ENCODE assay signal across 9 mouse cellular contexts in genomic region chr19:12433033-12433432, GRCm38 (mm10). TPM values are rescaled to one million over a fixed set of nuclear protein-coding genes. Genes with fewer than 3 reads are reported as not detected.
DNase-seq lines count a peak whose midpoint lies in the region; ATAC-seq and TF ChIP-seq lines count a peak whose summit lies in the region.
"Had no signal": no experiment of that assay in that cellular context is flagged by ENCODE, and none has a peak within 500 bp of the region (broad histone marks: within the 10 kb centered on the region; RNA-seq: fewer than 3 reads in every experiment).

No protein-coding gene starts in this region.

- no peaks in the 10 kb centered on the region for H3K9me3 ChIP-seq in forebrain, embryonic 12.5 days
- H3K9me3 ChIP-seq in hindbrain, postnatal 0 days (ENCODE audit: low read length), result no peaks in the 10 kb centered on the region
- no peaks in the 10 kb centered on the region for H3K9me3 ChIP-seq in neural tube, embryonic 14.5 days (ENCODE audit: control insufficient read depth, low read length)

- peak; percentile 31 for DNase-seq in urinary bladder, postnatal 14 days (ENCODE audit: low spot score)
- DNase-seq in urinary bladder, postnatal 10 days (ENCODE audit: low spot score), result no peak
- DNase-seq in adrenal gland, postnatal 36 days, result peak; percentile 17 to 44
- DNase-seq in hindbrain, postnatal 0 days (ENCODE audit: low spot score), result peak; percentile 62
- DNase-seq in lung, adult 2 months, result no peak

- no peak overlapping the region for H3K9ac ChIP-seq in forebrain, embryonic 12.5 days
- no peak overlapping the region for H3K9ac ChIP-seq in hindbrain, postnatal 0 days (replicated peaks; ENCODE audit: low read length)
- no peak overlapping the region for H3K9ac ChIP-seq in neural tube, embryonic 14.5 days (replicated peaks; ENCODE audit: low read depth, low read length)

- H3K4me1 ChIP-seq in forebrain, embryonic 12.5 days, result no peaks in the 10 kb centered on the region
- H3K4me1 ChIP-seq in hindbrain, postnatal 0 days (ENCODE audit: insufficient read depth, low read length), result no peaks in the 10 kb centered on the region
- no peaks in the 10 kb centered on the region for H3K4me1 ChIP-seq in lung, adult 2 months (ENCODE audit: control insufficient read depth, insufficient read depth, low read length)
- no peaks in the 10 kb centered on the region for H3K4me1 ChIP-seq in neural tube, embryonic 14.5 days (ENCODE audit: control insufficient read depth, insufficient read depth, low read length)

- H3K36me3 ChIP-seq in forebrain, embryonic 12.5 days (replicated peaks), result no peaks in the 10 kb centered on the region
- H3K36me3 ChIP-seq in hindbrain, postnatal 0 days (ENCODE audit: insufficient read depth, low read length), result no peaks in the 10 kb centered on the region
- no peaks in the 10 kb centered on the region for H3K36me3 ChIP-seq in neural tube, embryonic 14.5 days (ENCODE audit: control insufficient read depth, insufficient read depth, low read length)

- H3K27me3 ChIP-seq in forebrain, embryonic 12.5 days, result no peaks in the 10 kb centered on the region
- H3K27me3 ChIP-seq in hindbrain, postnatal 0 days (ENCODE audit: insufficient read depth, low read length), result no peaks in the 10 kb centered on the region
- H3K27me3 ChIP-seq in neural tube, embryonic 14.5 days (ENCODE audit: control insufficient read depth, insufficient read depth, low read length), result no peaks in the 10 kb centered on the region

- no peak overlapping the region for H3K4me2 ChIP-seq in forebrain, embryonic 12.5 days
- H3K4me2 ChIP-seq in hindbrain, postnatal 0 days (ENCODE audit: low read depth, low read length), result no peak overlapping the region
- no peak overlapping the region for H3K4me2 ChIP-seq in neural tube, embryonic 14.5 days (ENCODE audit: low read depth, low read length)

- peak; percentile 71; the same call in 1 of the 2 replicates for ATAC-seq in forebrain, embryonic 12.5 days (ENCODE audit: low FRiP score)
- peak; percentile 76 for ATAC-seq in hindbrain, postnatal 0 days
- ATAC-seq in neural tube, embryonic 14.5 days (ENCODE audit: low read depth), result peak; percentile 69; the same call in 1 of the 2 replicates
- no peak for ATAC-seq in erythroid progenitor cell, adult 5-6 weeks (replicated peaks; ENCODE audit: low FRiP score, poor library complexity, severe bottlenecking)

- 5% methylated on average over 2 of the region's 2 CpGs for WGBS in forebrain, embryonic 12.5 days
- WGBS in hindbrain, postnatal 0 days, result 6% methylated on average over 2 of the region's 2 CpGs
- 5% methylated on average over 2 of the region's 2 CpGs for WGBS in lung, adult 2 months
- WGBS in neural tube, embryonic 14.5 days, result 4% methylated on average over 2 of the region's 2 CpGs

- no peak overlapping the region for H3K27ac ChIP-seq in forebrain, embryonic 12.5 days
- no peak overlapping the region for H3K27ac ChIP-seq in hindbrain, postnatal 0 days
- H3K27ac ChIP-seq in neural tube, embryonic 14.5 days (ENCODE audit: low read depth, low read length), result no peak overlapping the region

- no peak overlapping the region for H3K4me3 ChIP-seq in forebrain, embryonic 12.5 days (replicated peaks)
- no peak overlapping the region for H3K4me3 ChIP-seq in hindbrain, postnatal 0 days (ENCODE audit: low read length)
- no peak overlapping the region for H3K4me3 ChIP-seq in lung, adult 2 months (replicated peaks; ENCODE audit: extremely low read depth, low read depth, low read length)
- no peak overlapping the region for H3K4me3 ChIP-seq in neural tube, embryonic 14.5 days (ENCODE audit: low read depth, low read length)

- TF ChIP-seq CTCF in hindbrain, postnatal 0 days (IDR thresholded peaks at IDR 0.05; ENCODE audit: low read depth), result peak; percentile 70
- TF ChIP-seq CTCF in lung, adult 2 months (IDR thresholded peaks at IDR 0.05; ENCODE audit: insufficient read depth, low read length), result peak; percentile 41

- TF ChIP-seq POLR2A in lung, adult 2 months (IDR thresholded peaks at IDR 0.05; ENCODE audit: borderline replicate concordance, extremely low read depth, low read depth, low read length), result no peak

RNA-seq across cellular contexts. Expression of gene Pfpl, which starts 5.3 kb away (rescaled TPM):
- not detected for total RNA-seq in adrenal gland, postnatal 36 days (2021)
- polyA plus RNA-seq in forebrain, embryonic 12.5 days (2016; fragmentation: Nextera tagmentation; extraction: Ambion mirVana), result not detected in 2 replicates
- not detected in 2 replicates for total RNA-seq in hindbrain, postnatal 0 days (2014; rRNA removed)
- polyA plus RNA-seq in hindbrain, postnatal 0 days (2015; fragmentation: Nextera tagmentation; extraction: Ambion mirVana), result not detected in 2 replicates
- not detected in 2 replicates for polyA plus RNA-seq in lung, adult 2 months (2012; rRNA removed)
- polyA plus RNA-seq in neural tube, embryonic 14.5 days (2014; fragmentation: Nextera tagmentation; extraction: Ambion mirVana), result not detected in 2 replicates
- total RNA-seq in erythroid progenitor cell, adult 5-6 weeks (2015; ENCODE audit: low replicate concordance), result not detected in 2 replicates
- not detected in 2 replicates for total RNA-seq in erythroid progenitor cell, adult 5-6 weeks (2017; ENCODE audit: low replicate concordance)
- polyA plus RNA-seq: gonadal fat pad, adult 2 months had no signal

RNA-seq across cellular contexts. Expression of gene Olfr1441, which starts 15.8 kb away (rescaled TPM):
- not detected for total RNA-seq in adrenal gland, postnatal 36 days (2021)
- polyA plus RNA-seq in forebrain, embryonic 12.5 days (2016; fragmentation: Nextera tagmentation; extraction: Ambion mirVana), result not detected in 2 replicates
- not detected in 2 replicates for total RNA-seq in hindbrain, postnatal 0 days (2014; rRNA removed)
- polyA plus RNA-seq in hindbrain, postnatal 0 days (2015; fragmentation: Nextera tagmentation; extraction: Ambion mirVana), result not detected in 2 replicates
- polyA plus RNA-seq in lung, adult 2 months (2012; rRNA removed), result not detected in 2 replicates
- not detected in 2 replicates for polyA plus RNA-seq in neural tube, embryonic 14.5 days (2014; fragmentation: Nextera tagmentation; extraction: Ambion mirVana)
- total RNA-seq in erythroid progenitor cell, adult 5-6 weeks (2015; ENCODE audit: low replicate concordance), result not detected in 2 replicates
- total RNA-seq in erythroid progenitor cell, adult 5-6 weeks (2017; ENCODE audit: low replicate concordance), result not detected in 2 replicates
- polyA plus RNA-seq: gonadal fat pad, adult 2 months had no signal

RNA-seq across cellular contexts. Expression of gene Mpeg1, which starts 27.5 kb away (rescaled TPM):
- total RNA-seq in adrenal gland, postnatal 36 days (2021), result 10 to 100 TPM; 23.7 to 25.0 TPM
- 0.37 and 0.55 TPM in 2 replicates for polyA plus RNA-seq in forebrain, embryonic 12.5 days (2016; fragmentation: Nextera tagmentation; extraction: Ambion mirVana)
- total RNA-seq in hindbrain, postnatal 0 days (2014; rRNA removed), result 2.5 and 3.1 TPM in 2 replicates
- polyA plus RNA-seq in hindbrain, postnatal 0 days (2015; fragmentation: Nextera tagmentation; extraction: Ambion mirVana), result 1.0 and 1.2 TPM in 2 replicates
- 22.2 and 35.3 TPM in 2 replicates for polyA plus RNA-seq in lung, adult 2 months (2012; rRNA removed)
- polyA plus RNA-seq in neural tube, embryonic 14.5 days (2014; fragmentation: Nextera tagmentation; extraction: Ambion mirVana), result 1.3 and 1.5 TPM in 2 replicates
- total RNA-seq in erythroid progenitor cell, adult 5-6 weeks (2015; ENCODE audit: low replicate concordance), result 61.6 and 71.0 TPM in 2 replicates
- total RNA-seq in erythroid progenitor cell, adult 5-6 weeks (2017; ENCODE audit: low replicate concordance), result 23.0 and 36.1 TPM in 2 replicates

RNA-seq across cellular contexts. Expression of gene Olfr1440, which starts 46.0 kb away (rescaled TPM):
- total RNA-seq in adrenal gland, postnatal 36 days (2021), result not detected
- not detected in 2 replicates for polyA plus RNA-seq in forebrain, embryonic 12.5 days (2016; fragmentation: Nextera tagmentation; extraction: Ambion mirVana)
- not detected in 2 replicates for total RNA-seq in hindbrain, postnatal 0 days (2014; rRNA removed)
- not detected in 2 replicates for polyA plus RNA-seq in hindbrain, postnatal 0 days (2015; fragmentation: Nextera tagmentation; extraction: Ambion mirVana)
- not detected in 2 replicates for polyA plus RNA-seq in lung, adult 2 months (2012; rRNA removed)
- polyA plus RNA-seq in neural tube, embryonic 14.5 days (2014; fragmentation: Nextera tagmentation; extraction: Ambion mirVana), result not detected in 2 replicates
- not detected in 2 replicates for total RNA-seq in erythroid progenitor cell, adult 5-6 weeks (2015; ENCODE audit: low replicate concordance)
- not detected in 2 replicates for total RNA-seq in erythroid progenitor cell, adult 5-6 weeks (2017; ENCODE audit: low replicate concordance)
- polyA plus RNA-seq: gonadal fat pad, adult 2 months had no signal

Comparison
In these comparisons a context has a peak if more than half of its experiments do, and no peak if none do; other contexts are left out.
1. DNase-seq: peak in urinary bladder, postnatal 14 days (single experiment), adrenal gland, postnatal 36 days (2 of 2) and hindbrain, postnatal 0 days (single experiment); none in urinary bladder, postnatal 10 days (single experiment) and lung, adult 2 months (single experiment).